Mouse (Mus musculus) G1E (cell line): ENCODE measurements around the gene Casp6.

Experiments
- CTCF ChIP-seq: IDR thresholded peaks from 2 replicates; pipeline ENCODE4 v1.5.1; 2012; ENCODE audit warnings: low read depth, low read length, inconsistent platforms, mixed read lengths
- GATA1 ChIP-seq: IDR thresholded peaks from 2 replicates; pipeline ENCODE4 v1.6.1; 2012; ENCODE audit warnings: borderline replicate concordance, low read length, inconsistent platforms, mixed read lengths
- GATA2 ChIP-seq: IDR thresholded peaks from 2 replicates; pipeline ENCODE4 v1.6.1; 2012; ENCODE audit warnings: low read depth, low read length, inconsistent platforms, borderline replicate concordance
- POLR2AphosphoS5 ChIP-seq: IDR thresholded peaks from 2 replicates; pipeline ENCODE4 v1.6.1; 2012; ENCODE audit warnings: low read depth, low read length, inconsistent platforms; ENCODE audit not compliant: insufficient replicate concordance
- TAL1 ChIP-seq: conservative IDR thresholded peaks from 2 replicates; pipeline ENCODE4 v1.6.1; 2012; ENCODE audit warnings: low read depth, low read length, inconsistent platforms, mixed read lengths

DNA sequence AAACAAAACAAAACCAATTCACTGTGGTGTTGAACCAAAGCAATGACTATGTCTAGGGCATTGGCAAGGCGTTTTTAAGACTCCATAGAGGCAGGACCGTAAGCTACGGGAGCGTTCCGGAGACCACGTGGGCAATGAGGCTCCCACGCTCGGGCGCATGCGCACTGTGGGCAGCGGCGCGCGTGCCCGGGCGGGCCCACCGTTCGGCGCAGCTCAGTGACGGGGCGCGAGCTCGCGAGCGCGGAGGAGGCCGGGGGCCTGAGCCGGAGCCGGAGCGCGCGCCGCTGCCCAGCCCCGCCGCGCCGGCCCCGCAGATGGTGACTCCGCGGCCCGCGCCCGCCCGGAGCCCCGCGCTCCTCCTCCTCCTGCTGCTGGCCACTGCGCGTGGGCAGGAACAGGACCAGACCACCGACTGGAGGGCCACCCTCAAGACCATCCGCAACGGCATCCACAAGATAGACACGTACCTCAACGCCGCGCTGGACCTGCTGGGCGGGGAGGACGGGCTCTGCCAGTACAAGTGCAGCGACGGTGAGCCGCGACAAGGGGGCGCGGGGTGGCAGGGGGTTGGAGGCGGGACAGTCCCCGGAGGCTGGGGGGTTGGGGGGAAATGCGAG lies 22.7 kb upstream of the Casp6 start, which contains the start of gene Pla2g12a:
- TF ChIP-seq CTCF (no peak), TAL1 (no peak), GATA1 (no peak), POLR2AphosphoS5 (no peak), GATA2 (no peak)
